Mouse (Mus musculus) hindbrain, embryonic 13.5 days (tissue): ENCODE results near the gene C8g. TPM values are rescaled to one million over a fixed set of nuclear protein-coding genes. Genes with fewer than 3 reads are reported as not detected.

ENCODE experiments used
- ATAC-seq: fragments of 200-750 bp; cut with Nextera tagmentation; 2 replicates; pipeline ENCODE4 v1.8.0; 2017; ENCODE audit warnings: moderate TSS enrichment; ENCODE audit not compliant: low FRiP score
- H3K27ac ChIP-seq: fragments of 300-500 bp; sonication (generic); 2 replicates; pipeline ENCODE4 v1.5.1; 2015; ENCODE audit warnings: inconsistent platforms, mild to moderate bottlenecking, moderate library complexity
- H3K27me3 ChIP-seq: fragments of 300-500 bp; sonication (generic); 2 replicates; pipeline ENCODE4 v1.6.1; 2015; ENCODE audit warnings: mild to moderate bottlenecking, inconsistent platforms
- H3K36me3 ChIP-seq: fragments of 300-500 bp; sonication (generic); 2 replicates; pipeline ENCODE4 v1.6.1; 2015; ENCODE audit warnings: mild to moderate bottlenecking, inconsistent platforms
- H3K4me1 ChIP-seq: fragments of 300-500 bp; sonication (generic); replicated peaks from 2 replicates; pipeline ENCODE4 v1.6.1; 2015; ENCODE audit warnings: inconsistent platforms
- H3K4me2 ChIP-seq: fragments of 300-500 bp; sonication (generic); 2 replicates; pipeline ENCODE4 v1.6.1; 2015; ENCODE audit warnings: inconsistent platforms, mild to moderate bottlenecking, moderate library complexity
- H3K4me3 ChIP-seq: fragments of 300-500 bp; sonication (generic); 2 replicates; pipeline ENCODE4 v1.5.1; 2015; ENCODE audit warnings: mild to moderate bottlenecking, inconsistent platforms
- H3K9ac ChIP-seq: fragments of 300-500 bp; sonication (generic); 2 replicates; pipeline ENCODE4 v1.6.1; 2015; ENCODE audit warnings: mild to moderate bottlenecking, inconsistent platforms
- H3K9me3 ChIP-seq: fragments of 300-500 bp; sonication (generic); 2 replicates; pipeline ENCODE4 v1.6.1; 2016; ENCODE audit warnings: inconsistent platforms
- WGBS: fragments of 180-500 bp; shearing (Covaris S2); methylation state at CpG from one replicate; pipeline ENCODE4 v1.1.7; 2015; 5-methylcytosine and 5-hydroxymethylcytosine counted together
- polyA plus RNA-seq: library from polyadenylated mRNA; unstranded; fragments of >200 nt; fragmentation: Nextera tagmentation; extraction: Ambion mirVana; gene quantifications from 2 replicates; pipeline ENCODE4 v1.2.1, GENCODE M21; 2015

Gene C8g
- polyA plus RNA-seq, 1 experiment from 2014 or later: 5.4 TPM

- H3K9me3 ChIP-seq: no peaks in the 10 kb centered on the region
- ATAC-seq: no peak
- no peak overlapping the region for H3K27ac ChIP-seq
- H3K9ac ChIP-seq: no peak overlapping the region
- no peak overlapping the region for H3K4me2 ChIP-seq
- 89% methylated on average over 8 of the region's 8 CpGs for WGBS
- no peaks in the 10 kb centered on the region for H3K4me1 ChIP-seq
- H3K27me3 ChIP-seq: 0 out of 2 replicates have a peak, but pooled peaks cover 10% of the 10 kb centered on the region
- H3K36me3 ChIP-seq: no peaks in the 10 kb centered on the region
- H3K4me3 ChIP-seq: no peak overlapping the region
These were observed 24.0 kb downstream of the C8g start for GRCm38 (mm10) chr2:25477541-25477940.

DNA sequence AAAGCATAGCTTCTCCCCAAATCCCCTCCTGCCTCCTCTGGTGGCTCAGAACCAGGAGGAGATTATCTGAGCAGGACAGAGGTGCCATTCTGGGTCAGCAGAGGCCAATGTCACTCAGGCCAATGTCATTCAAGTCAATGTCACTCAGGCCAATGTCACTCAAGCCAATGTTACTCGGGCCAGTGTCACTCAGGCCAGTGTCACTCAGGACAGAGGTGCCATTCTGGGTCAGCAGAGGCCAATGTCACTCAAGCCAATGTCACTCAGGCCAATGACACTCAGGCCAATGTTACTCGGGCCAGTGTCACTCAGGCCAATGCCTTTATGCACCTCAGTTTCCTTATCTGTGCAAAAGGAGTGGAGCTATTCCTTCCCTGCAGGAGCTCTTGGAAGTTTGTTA, 29.0 kb downstream of the C8g start:
- H3K27me3 ChIP-seq: 0 out of 2 replicates have a peak, but pooled peaks cover 3% of the 10 kb centered on the region
- no peak overlapping the region for H3K4me3 ChIP-seq
- no peak overlapping the region for H3K9ac ChIP-seq
- H3K36me3 ChIP-seq: no peaks in the 10 kb centered on the region
- WGBS: 83% methylated on average over 2 of the region's 2 CpGs
- no peak overlapping the region for H3K27ac ChIP-seq
- H3K9me3 ChIP-seq: no peaks in the 10 kb centered on the region
- H3K4me2 ChIP-seq: no peak overlapping the region
- ATAC-seq: no peak
- peaks cover 20% of the 10 kb centered on the region for H3K4me1 ChIP-seq

DNA sequence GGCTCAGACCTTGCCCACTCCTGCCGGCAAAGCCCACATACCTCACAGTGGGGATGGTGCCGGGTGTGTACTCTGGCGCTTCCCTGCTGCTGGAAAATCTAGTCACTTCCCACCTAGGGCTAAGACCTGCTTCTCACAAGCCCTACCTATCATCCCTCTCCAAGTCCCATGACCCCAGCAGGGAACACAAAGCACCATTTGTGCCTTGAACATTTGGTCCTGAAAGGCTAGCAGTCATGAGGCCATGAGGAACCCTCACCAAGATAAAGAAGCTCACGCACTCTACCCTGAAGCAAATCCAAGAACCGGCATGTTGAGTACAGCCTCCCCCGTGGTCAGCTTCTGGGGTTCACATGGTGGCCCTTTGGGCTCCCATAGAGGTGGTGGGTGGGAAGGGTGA, 31.6 kb downstream of the C8g start, which contains the start of gene Ptgds:
Ptgds (minus strand) TSS at position 78 of the 400 bp plus-strand sequence.
- no peak within 1 kb of the TSS for H3K9ac ChIP-seq
- H3K4me1 ChIP-seq: peaks cover 27% of the 10 kb centered on the region
- H3K9me3 ChIP-seq: no peaks in the 10 kb centered on the region
- no peaks in the 10 kb centered on the region for H3K36me3 ChIP-seq
- ATAC-seq: no peak
- no peak within 1 kb of the TSS for H3K4me2 ChIP-seq
- 0 out of 2 replicates have a peak, but pooled peaks cover 2% of the 10 kb centered on the region for H3K27me3 ChIP-seq
- no peak within 1 kb of the TSS for H3K4me3 ChIP-seq
- WGBS: 61% methylated on average over 6 of the region's 6 CpGs
- peak within 1 kb of the TSS; percentile 73 for H3K27ac ChIP-seq

GRCm38 (mm10) chr2:25468962-25469915, 32.3 kb downstream of the C8g start:
- Histone ChIP-seq H3K9me3 (no peaks in the 10 kb centered on the region), H3K9ac (no peak overlapping the region), H3K27ac (peak overlapping the region; percentile 73), H3K36me3 (no peaks in the 10 kb centered on the region), H3K27me3 (no peaks in the 10 kb centered on the region), H3K4me2 (no peak overlapping the region), H3K4me1 (peaks cover 27% of the 10 kb centered on the region), H3K4me3 (no peak overlapping the region)
- whole genome bisulfite sequencing: 75% methylated on average over 10 of the region's 10 CpGs
- peak; percentile 76 for ATAC-seq

GRCm38 (mm10) chr2:25467606-25468303, 33.8 kb downstream of the C8g start:
- Histone ChIP-seq H3K4me1 (peaks cover 27% of the 10 kb centered on the region), H3K4me2 (no peak overlapping the region), H3K27me3 (no peaks in the 10 kb centered on the region), H3K9ac (no peak overlapping the region), H3K9me3 (no peaks in the 10 kb centered on the region), H3K4me3 (no peak overlapping the region), H3K27ac (no peak overlapping the region), H3K36me3 (no peaks in the 10 kb centered on the region)
- ATAC-seq: no peak
- WGBS: 78% methylated on average over 14 of the region's 14 CpGs

- Histone ChIP-seq H3K27me3 (no peaks in the 10 kb centered on the region), H3K4me3 (no peak overlapping the region), H3K4me1 (peaks cover 35% of the 10 kb centered on the region), H3K36me3 (no peaks in the 10 kb centered on the region), H3K27ac (no peak overlapping the region), H3K9me3 (no peaks in the 10 kb centered on the region), H3K9ac (peak overlapping the region; percentile 29; the same call in 1 of the 2 replicates), H3K4me2 (no peak overlapping the region)
- WGBS: 59% methylated on average over 10 of the region's 10 CpGs
- no peak for ATAC-seq
These were observed 35.5 kb downstream of the C8g start for GRCm38 (mm10) chr2:25465816-25466635.

- 89% methylated on average over 2 of the region's 2 CpGs for WGBS
- no peaks in the 10 kb centered on the region for H3K9me3 ChIP-seq
- ATAC-seq: no peak
- H3K4me2 ChIP-seq: no peak overlapping the region
- no peak overlapping the region for H3K9ac ChIP-seq
- peaks cover 35% of the 10 kb centered on the region for H3K4me1 ChIP-seq
- no peaks in the 10 kb centered on the region for H3K27me3 ChIP-seq
- no peak overlapping the region for H3K4me3 ChIP-seq
- no peaks in the 10 kb centered on the region for H3K36me3 ChIP-seq
- H3K27ac ChIP-seq: no peak overlapping the region
These were observed 36.3 kb downstream of the C8g start for GRCm38 (mm10) chr2:25465256-25465655.

GRCm38 (mm10) chr2:25463630-25464029, 37.9 kb downstream of the C8g start:
- 86% methylated on average over 3 of the region's 3 CpGs for WGBS
- Histone ChIP-seq H3K36me3 (peaks cover 9% of the 10 kb centered on the region), H3K27me3 (no peaks in the 10 kb centered on the region), H3K4me2 (no peak overlapping the region), H3K9ac (no peak overlapping the region), H3K4me1 (peaks cover 35% of the 10 kb centered on the region), H3K27ac (no peak overlapping the region), H3K4me3 (no peak overlapping the region), H3K9me3 (no peaks in the 10 kb centered on the region)
- no peak for ATAC-seq

- peak overlapping the region; percentile 94 for H3K4me2 ChIP-seq
- peaks cover 30% of the 10 kb centered on the region for H3K4me1 ChIP-seq
- H3K36me3 ChIP-seq: peaks cover 23% of the 10 kb centered on the region
- H3K4me3 ChIP-seq: peak overlapping the region; percentile 59
- peak overlapping the region; percentile 91 for H3K27ac ChIP-seq
- WGBS: 27% methylated on average over 3 of the region's 3 CpGs
- peak overlapping the region; percentile 68 for H3K9ac ChIP-seq
- ATAC-seq: 0 out of 2 replicates have a peak, but pooled peaks have one; percentile 8
- no peaks in the 10 kb centered on the region for H3K27me3 ChIP-seq
- no peaks in the 10 kb centered on the region for H3K9me3 ChIP-seq
These were observed 40.1 kb downstream of the C8g start for GRCm38 (mm10) chr2:25461407-25461806.

- Histone ChIP-seq H3K9me3 (no peaks in the 10 kb centered on the region), H3K27ac (peak within 1 kb of the TSS; percentile 91), H3K9ac (peak within 1 kb of the TSS; percentile 83), H3K4me2 (peak within 1 kb of the TSS; percentile 94), H3K36me3 (peaks cover 23% of the 10 kb centered on the region), H3K27me3 (no peaks in the 10 kb centered on the region), H3K4me3 (peak within 1 kb of the TSS; percentile 59), H3K4me1 (peaks cover 27% of the 10 kb centered on the region)
- peak; percentile 89 for ATAC-seq
- under 1% methylated on average over 48 of the region's 48 CpGs for WGBS
These were observed 40.8 kb downstream of the C8g start, which contains the start of gene Paxx for GRCm38 (mm10) chr2:25460551-25461309. Gene Paxx, minus strand, starts transcription at chr2:25461094.

GRCm38 (mm10) chr2:25460135-25460534, 41.4 kb downstream of the C8g start:
- 39% methylated on average over 5 of the region's 5 CpGs for WGBS
- peaks cover 23% of the 10 kb centered on the region for H3K36me3 ChIP-seq
- no peaks in the 10 kb centered on the region for H3K27me3 ChIP-seq
- peak; percentile 40 for ATAC-seq
- no peaks in the 10 kb centered on the region for H3K9me3 ChIP-seq
- peak overlapping the region; percentile 94 for H3K4me2 ChIP-seq
- peak overlapping the region; percentile 59 for H3K4me3 ChIP-seq
- H3K9ac ChIP-seq: peak overlapping the region; percentile 83
- peak overlapping the region; percentile 91 for H3K27ac ChIP-seq
- H3K4me1 ChIP-seq: peaks cover 27% of the 10 kb centered on the region
